Mouse (Mus musculus) liver, postnatal 0 days (tissue): ENCODE data around the gene Eif4g2.

Source experiments
- CTCF ChIP-seq: sonication (generic); IDR thresholded peaks from 2 replicates; pipeline ENCODE4 v1.5.1; 2016; ENCODE audit warnings: antibody characterized with exemption, low read depth
- EP300 ChIP-seq: IDR thresholded peaks from 2 replicates; pipeline ENCODE4 v1.6.1; 2016; ENCODE audit warnings: antibody characterized with exemption, low read depth, mild to moderate bottlenecking

DNA sequence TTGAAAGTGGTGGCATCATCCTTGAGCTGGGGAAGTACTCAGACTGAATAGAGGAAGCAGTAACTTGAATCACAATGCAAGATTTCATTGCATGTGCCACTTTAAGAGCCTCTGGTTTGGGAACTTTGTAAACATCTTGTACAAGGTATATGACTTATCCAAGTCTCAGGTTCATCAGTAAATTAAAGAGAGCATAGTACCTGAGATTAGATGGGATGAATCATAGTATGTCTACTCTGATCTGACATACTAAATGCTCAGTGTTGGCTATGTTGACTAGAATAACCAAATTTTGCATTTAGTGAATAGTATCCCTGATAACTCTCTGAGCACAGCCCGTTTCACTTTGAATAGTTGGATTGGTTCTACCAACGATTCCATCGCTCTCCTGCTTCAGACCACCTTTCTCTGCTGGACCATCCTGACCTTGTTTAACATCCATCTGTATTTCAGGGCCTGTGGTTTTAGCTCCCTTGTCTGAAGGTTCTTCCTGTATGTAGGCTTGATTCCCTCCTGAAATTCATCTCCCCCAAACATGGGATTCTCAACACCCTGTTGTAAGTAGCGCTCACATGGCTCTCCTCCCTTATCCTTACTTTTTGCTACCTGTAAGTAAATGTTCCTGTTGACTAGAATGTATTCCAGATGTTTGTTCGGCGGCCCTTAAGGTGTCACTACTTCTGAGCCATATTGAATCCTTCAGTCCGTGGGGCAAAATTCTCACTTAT, 13.2 kb downstream of the Eif4g2 start:
- TF ChIP-seq EP300 (no peak), CTCF (no peak)
